Mouse (Mus musculus) heart, embryonic 16.5 days (tissue): ENCODE results near the gene Stambp. TPM values are rescaled to one million over a fixed set of nuclear protein-coding genes. Genes with fewer than 3 reads are reported as not detected.

Experiments used
- ATAC-seq: fragments of 200-750 bp; cut with Nextera tagmentation; replicated peaks from 2 replicates; pipeline ENCODE4 v1.8.0; 2017; ENCODE audit warnings: moderate number of reproducible peaks; ENCODE audit not compliant: insufficient read depth, low FRiP score; ENCODE audit errors: extremely low read depth
- H3K27ac ChIP-seq: fragments of 300-500 bp; sonication (generic); 2 replicates; pipeline ENCODE4 v1.5.1; 2014; ENCODE audit warnings: mild to moderate bottlenecking, low read length, control low read depth, moderate library complexity
- H3K27me3 ChIP-seq: fragments of 300-500 bp; sonication (generic); 2 replicates; pipeline ENCODE4 v1.6.1; 2014; ENCODE audit warnings: low read length, mixed read lengths; ENCODE audit not compliant: control insufficient read depth, insufficient read depth
- H3K36me3 ChIP-seq: fragments of 300-500 bp; sonication (generic); 2 replicates; pipeline ENCODE4 v1.6.1; 2014; ENCODE audit not compliant: control insufficient read depth, insufficient read depth
- H3K4me1 ChIP-seq: fragments of 300-500 bp; sonication (generic); 2 replicates; pipeline ENCODE4 v1.6.1; 2014; ENCODE audit warnings: low read length, mixed read lengths; ENCODE audit not compliant: control insufficient read depth, insufficient read depth
- H3K4me2 ChIP-seq: fragments of 300-500 bp; sonication (generic); 2 replicates; pipeline ENCODE4 v1.6.1; 2014; ENCODE audit warnings: low read depth, mild to moderate bottlenecking, control low read depth, low read length
- H3K4me3 ChIP-seq: fragments of 300-500 bp; sonication (generic); 2 replicates; pipeline ENCODE4 v1.5.1; 2014; ENCODE audit warnings: mild to moderate bottlenecking, control low read depth, low read length
- H3K9ac ChIP-seq: fragments of 300-500 bp; sonication (generic); 2 replicates; pipeline ENCODE4 v1.6.1; 2014; ENCODE audit warnings: low read length, control low read depth
- H3K9me3 ChIP-seq: fragments of 300-500 bp; sonication (generic); replicated peaks from 2 replicates; pipeline ENCODE4 v1.6.1; 2016; ENCODE audit warnings: low read length; ENCODE audit not compliant: control insufficient read depth
- WGBS: fragments of 180-500 bp; shearing (Covaris S2); extraction: QIAGEN DNeasy Blood & Tissue Kit; methylation state at CpG from one replicate; pipeline ENCODE4 v1.1.7; 2014; 5-methylcytosine and 5-hydroxymethylcytosine counted together
- polyA plus RNA-seq: library from polyadenylated mRNA; unstranded; fragments of >200 nt; fragmentation: Nextera tagmentation; extraction: Ambion mirVana; gene quantifications from 2 replicates; pipeline ENCODE4 v1.2.1, GENCODE M21; 2015

Gene Stambp
- polyA plus RNA-seq, 1 experiment from 2014 or later, result 26.6 TPM

DNA sequence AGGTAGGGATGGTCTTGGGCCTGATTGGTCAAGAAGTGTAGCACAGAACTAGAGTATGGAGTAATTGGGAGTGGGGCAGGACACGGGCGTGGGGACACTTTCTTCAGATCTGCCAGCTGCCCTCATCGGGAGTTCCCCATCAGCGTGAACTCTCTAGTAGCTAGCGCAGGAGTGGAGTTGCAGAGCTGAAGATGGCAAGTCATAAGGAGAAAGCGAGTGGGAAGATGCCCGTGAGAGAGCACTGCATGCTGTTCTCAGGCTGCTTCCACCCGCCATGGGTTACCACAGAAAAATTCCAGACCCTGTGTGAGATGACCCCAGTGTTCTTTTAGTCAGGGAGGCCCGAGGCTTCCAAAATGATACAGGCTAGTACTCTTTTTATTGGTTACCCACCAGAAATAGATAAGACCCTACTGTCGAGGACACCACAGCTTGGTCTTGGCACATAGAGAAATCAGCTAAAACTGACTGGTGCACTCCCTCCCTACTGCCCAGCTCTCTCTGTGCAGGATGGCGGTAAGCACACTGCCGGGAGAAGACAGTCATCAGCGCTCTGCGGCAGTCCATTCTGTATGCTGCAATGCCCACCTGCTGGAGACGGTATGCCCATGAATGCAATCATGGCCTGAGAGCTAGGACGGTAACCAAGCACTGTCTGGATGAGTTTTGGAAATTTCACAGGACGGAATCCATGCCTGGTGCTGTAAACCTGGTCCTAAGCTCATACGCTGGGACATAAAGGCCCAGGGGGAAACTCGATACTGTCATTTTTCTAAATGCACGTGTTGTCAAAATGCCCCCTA is 9.8 kb upstream of the Stambp start:
- H3K27me3 ChIP-seq, result no peaks in the 10 kb centered on the region; the same call in 1 of the 2 replicates
- no peak overlapping the region for H3K9ac ChIP-seq
- no peak overlapping the region for H3K4me2 ChIP-seq
- no peaks in the 10 kb centered on the region for H3K36me3 ChIP-seq
- H3K9me3 ChIP-seq, result no peaks in the 10 kb centered on the region
- 54% methylated on average over 20 of the region's 20 CpGs for WGBS
- H3K4me3 ChIP-seq, result no peak overlapping the region
- H3K4me1 ChIP-seq, result no peaks in the 10 kb centered on the region
- no peak for ATAC-seq
- H3K27ac ChIP-seq, result no peak overlapping the region

DNA sequence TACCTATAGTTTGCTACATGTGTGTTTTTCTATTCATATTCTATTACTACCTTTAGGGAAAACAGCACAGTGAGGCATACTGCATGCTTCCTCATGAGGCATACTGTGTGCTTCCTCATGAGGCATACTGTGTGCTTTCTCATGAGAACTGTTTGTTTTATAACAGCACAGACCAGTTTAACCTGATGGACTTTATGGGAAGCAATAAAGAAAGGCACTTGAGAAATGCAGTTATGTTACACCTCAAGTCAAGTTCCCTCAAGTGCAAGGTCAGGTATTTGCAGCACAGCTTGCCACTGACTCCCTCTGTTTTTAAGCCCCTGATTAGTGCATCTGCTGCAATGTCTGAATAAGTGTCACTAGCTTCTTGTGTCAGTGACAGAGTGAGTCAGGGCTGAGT is 5.0 kb upstream of the Stambp start:
- H3K27me3 ChIP-seq, result no peaks in the 10 kb centered on the region; the same call in 1 of the 2 replicates
- no peaks in the 10 kb centered on the region for H3K36me3 ChIP-seq
- H3K9ac ChIP-seq, result no peak overlapping the region
- ATAC-seq, result no peak
- no peak overlapping the region for H3K27ac ChIP-seq
- H3K4me1 ChIP-seq, result peaks cover 3% of the 10 kb centered on the region; the same call in 1 of the 2 replicates
- no peak overlapping the region for H3K4me2 ChIP-seq
- no peaks in the 10 kb centered on the region for H3K9me3 ChIP-seq
- no peak overlapping the region for H3K4me3 ChIP-seq

DNA sequence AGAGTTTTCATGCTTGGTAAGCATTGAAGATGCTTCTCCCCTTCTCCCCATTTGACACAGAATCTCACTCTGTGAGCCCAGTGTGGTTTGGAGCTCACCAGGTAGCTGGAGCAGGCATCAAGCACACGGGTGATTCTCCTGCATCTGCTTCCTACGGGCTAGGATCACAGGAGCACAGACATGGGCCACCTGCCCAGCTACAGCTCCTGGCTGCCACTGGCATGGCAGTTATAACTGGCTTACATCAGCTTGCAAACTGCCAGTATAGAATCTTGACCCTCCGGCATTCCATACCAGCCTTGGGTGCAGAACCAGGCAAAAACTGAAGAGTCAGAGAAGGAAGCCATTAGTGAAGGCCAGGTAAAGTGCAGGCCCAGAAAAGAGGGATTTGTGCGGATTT is 3.1 kb upstream of the Stambp start:
- H3K4me2 ChIP-seq, result no peak overlapping the region
- H3K4me3 ChIP-seq, result no peak overlapping the region
- no peaks in the 10 kb centered on the region for H3K9me3 ChIP-seq
- H3K4me1 ChIP-seq, result peaks cover 11% of the 10 kb centered on the region
- no peaks in the 10 kb centered on the region for H3K36me3 ChIP-seq
- no peak for ATAC-seq
- 74% methylated on average over 4 of the region's 4 CpGs for WGBS
- H3K27me3 ChIP-seq, result no peaks in the 10 kb centered on the region; the same call in 1 of the 2 replicates
- H3K9ac ChIP-seq, result no peak overlapping the region
- H3K27ac ChIP-seq, result no peak overlapping the region

DNA sequence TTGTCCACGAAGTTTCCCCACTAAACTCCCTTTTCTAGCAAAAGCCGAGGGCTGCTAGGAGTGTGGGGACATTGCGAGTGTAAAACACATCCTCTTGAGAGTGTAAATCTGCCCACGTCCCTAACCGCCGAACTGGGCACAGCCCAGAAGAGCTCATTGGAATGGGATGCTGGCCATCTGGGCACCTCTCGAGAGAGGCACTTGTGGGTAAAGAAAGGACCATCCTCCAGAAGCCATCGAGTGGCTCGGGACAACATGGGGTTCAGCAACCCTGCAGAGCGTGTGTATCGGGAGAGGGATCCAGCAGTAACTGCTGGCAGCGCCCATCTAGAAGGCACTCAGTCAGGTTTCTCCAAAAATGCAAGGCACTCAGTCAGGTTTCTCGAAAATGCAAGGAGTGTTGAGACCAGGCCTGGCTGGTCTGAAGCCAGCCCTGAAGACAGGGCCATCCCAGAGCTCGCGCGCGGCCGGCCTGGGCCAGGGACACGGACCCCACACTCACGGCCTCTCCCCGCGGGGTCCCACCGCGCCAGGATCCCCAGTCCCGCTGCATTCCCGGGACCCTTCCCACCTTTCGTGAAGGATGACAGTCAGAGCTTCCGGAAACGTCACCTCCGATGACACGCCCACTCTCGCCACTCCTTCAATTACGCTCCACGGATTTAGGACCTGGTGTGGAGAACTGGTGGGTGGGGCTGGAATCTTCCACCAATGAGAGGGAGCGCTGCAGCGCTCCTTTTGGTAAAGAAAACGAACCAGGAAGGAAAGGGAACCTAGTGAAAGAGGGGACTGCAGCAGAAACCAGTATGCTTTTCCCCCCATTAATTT is 475 bp downstream of the Stambp start:
- ATAC-seq, result peak; percentile 96
- WGBS, result 5% methylated on average over 37 of the region's 37 CpGs
- Histone ChIP-seq H3K9me3 (no peaks in the 10 kb centered on the region), H3K36me3 (no peaks in the 10 kb centered on the region), H3K4me2 (peak overlapping the region; percentile 79), H3K27me3 (no peaks in the 10 kb centered on the region), H3K4me3 (peak overlapping the region; percentile 74), H3K4me1 (peaks cover 11% of the 10 kb centered on the region), H3K27ac (peak overlapping the region; percentile 63), H3K9ac (peak overlapping the region; percentile 79)

DNA sequence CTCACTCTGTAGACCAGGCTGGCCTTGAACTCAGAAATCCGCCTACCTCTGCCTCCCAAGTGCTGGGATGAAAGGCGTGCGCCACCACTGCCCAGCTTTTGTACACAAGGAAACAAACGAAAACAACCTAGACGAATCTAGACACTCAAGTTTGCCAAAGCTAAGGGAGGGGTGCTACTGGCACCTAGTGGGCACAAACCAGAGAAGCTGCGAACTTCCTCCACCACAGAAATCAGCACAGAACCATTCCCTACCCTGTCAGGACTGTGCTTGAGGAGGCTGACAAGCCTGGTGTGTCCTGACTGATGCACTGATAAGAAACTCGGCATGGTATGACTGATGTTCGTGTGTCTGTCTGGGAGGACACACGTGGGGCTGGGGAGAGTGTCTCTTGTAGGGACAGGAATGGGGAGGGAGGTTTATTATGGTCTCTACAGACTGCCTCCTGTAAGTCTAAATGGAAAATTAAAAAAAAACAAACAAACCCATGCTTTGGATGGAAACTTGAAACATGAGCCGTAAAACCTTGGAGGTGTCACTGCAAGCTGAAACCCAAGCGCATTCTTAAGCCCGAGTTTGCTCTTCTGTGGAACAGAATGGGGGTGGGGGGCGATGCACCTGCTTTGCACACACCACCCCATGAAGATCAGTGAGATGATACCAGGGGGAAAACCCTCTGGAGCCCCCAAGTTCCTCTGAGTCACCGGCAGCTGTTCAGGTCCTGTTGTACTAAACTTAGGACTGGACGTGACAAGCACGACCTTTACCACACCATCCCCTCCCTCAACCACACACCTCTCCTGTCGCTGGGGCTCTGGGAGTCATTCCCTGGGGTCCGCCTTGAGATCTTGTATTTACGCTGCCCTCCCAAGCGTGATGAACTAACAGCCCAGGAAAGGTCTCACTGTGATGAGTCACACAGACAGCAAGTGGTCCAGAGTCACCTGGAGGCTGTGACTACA is 3.3 kb downstream of the Stambp start:
- Histone ChIP-seq H3K4me2 (no peak overlapping the region), H3K4me1 (peaks cover 11% of the 10 kb centered on the region), H3K27me3 (no peaks in the 10 kb centered on the region), H3K9me3 (no peaks in the 10 kb centered on the region), H3K9ac (no peak overlapping the region), H3K27ac (no peak overlapping the region), H3K4me3 (no peak overlapping the region), H3K36me3 (peaks cover 6% of the 10 kb centered on the region)
- no peak for ATAC-seq
- WGBS, result 59% methylated on average over 20 of the region's 20 CpGs

DNA sequence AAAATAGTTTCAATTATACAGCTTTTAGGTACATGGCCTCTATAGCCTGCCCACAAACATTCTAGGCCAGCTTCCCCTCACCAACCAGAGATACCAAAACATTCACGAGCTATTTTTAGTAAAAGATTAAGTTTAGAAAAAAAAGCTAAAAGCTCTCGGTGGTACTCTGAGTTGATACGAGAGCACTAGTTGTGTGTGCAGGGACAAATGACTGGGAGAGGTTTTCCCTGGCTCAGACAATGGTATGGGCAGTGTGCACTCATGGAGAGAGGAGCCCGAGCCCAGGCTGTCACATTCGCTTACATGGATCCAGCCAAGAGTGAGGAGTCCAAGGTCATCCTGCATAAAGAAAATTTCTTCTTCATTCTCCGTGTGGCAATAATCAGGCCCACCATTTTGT is 16.6 kb downstream of the Stambp start:
- Histone ChIP-seq H3K4me2 (no peak overlapping the region), H3K27me3 (no peaks in the 10 kb centered on the region), H3K4me1 (peaks cover 21% of the 10 kb centered on the region), H3K27ac (peak overlapping the region; percentile 73), H3K36me3 (peaks cover 3% of the 10 kb centered on the region; the same call in 1 of the 2 replicates), H3K4me3 (no peak overlapping the region), H3K9ac (no peak overlapping the region), H3K9me3 (no peaks in the 10 kb centered on the region)
- WGBS, result 26% methylated on average over 6 of the region's 6 CpGs
- peak; percentile 53; the same call in 1 of the 2 replicates for ATAC-seq

DNA sequence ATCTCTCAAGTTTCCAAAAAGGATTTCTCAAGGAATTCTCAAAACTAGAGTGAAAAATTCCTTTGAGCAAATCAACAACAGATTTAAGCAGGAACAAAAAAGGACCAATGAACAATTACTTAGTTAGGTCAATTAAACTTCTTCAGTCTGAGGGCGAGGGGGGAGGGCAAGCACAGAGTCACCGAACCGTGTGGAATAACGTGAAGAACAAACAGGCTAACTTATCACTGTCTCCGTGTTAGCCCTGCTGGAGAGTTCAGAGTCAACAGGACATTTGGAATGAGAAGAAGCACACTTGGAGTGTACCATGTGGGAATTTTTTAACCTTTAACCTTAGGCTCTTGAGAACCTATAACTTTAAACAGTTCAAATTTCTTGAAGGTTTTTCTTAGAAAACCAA is 24.2 kb downstream of the Stambp start:
- no peak for ATAC-seq
- Histone ChIP-seq H3K27ac (no peak overlapping the region), H3K4me3 (no peak overlapping the region), H3K27me3 (no peaks in the 10 kb centered on the region), H3K4me2 (no peak overlapping the region), H3K36me3 (peaks cover 19% of the 10 kb centered on the region), H3K9me3 (no peaks in the 10 kb centered on the region), H3K9ac (no peak overlapping the region), H3K4me1 (no peaks in the 10 kb centered on the region)
- WGBS, result 66% methylated on average over 5 of the region's 5 CpGs

DNA sequence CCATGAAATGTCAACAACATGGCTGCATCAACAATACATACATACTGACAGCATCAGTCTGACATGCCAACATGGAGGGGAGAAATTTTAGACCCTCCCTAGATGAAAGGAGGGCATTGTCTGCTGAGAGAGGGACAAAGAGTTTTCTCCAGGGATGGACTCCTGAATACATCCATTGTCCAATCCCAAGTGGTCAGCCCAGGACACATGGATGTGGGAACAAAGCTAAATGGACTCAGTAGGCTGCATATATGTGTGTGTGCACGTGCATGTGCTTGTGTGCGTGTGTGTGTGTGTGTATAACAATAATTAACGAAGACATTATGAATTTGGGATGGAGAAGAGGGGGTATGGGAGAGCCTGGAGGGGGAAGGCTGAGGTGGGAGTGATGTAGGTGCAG is 26.8 kb downstream of the Stambp start:
- Histone ChIP-seq H3K4me3 (no peak overlapping the region), H3K27ac (no peak overlapping the region), H3K4me2 (no peak overlapping the region), H3K9ac (no peak overlapping the region), H3K27me3 (no peaks in the 10 kb centered on the region), H3K36me3 (peaks cover 19% of the 10 kb centered on the region), H3K9me3 (no peaks in the 10 kb centered on the region), H3K4me1 (peaks cover 14% of the 10 kb centered on the region)
- ATAC-seq, result no peak
- 83% methylated on average over 3 of the region's 3 CpGs for WGBS
